Mouse (Mus musculus) ovary, postnatal 14 days (tissue): Measurements from ENCODE around the gene Atp13a2.
A peak's percentile ranks its signal among the peaks of the same experiment; 100 is the strongest.

Experiments
- DNase-seq: peaks from one replicate; pipeline ENCODE4 v3.0.0; 2022; ENCODE audit warnings: low spot score

The Atp13a2 gene

DNA sequence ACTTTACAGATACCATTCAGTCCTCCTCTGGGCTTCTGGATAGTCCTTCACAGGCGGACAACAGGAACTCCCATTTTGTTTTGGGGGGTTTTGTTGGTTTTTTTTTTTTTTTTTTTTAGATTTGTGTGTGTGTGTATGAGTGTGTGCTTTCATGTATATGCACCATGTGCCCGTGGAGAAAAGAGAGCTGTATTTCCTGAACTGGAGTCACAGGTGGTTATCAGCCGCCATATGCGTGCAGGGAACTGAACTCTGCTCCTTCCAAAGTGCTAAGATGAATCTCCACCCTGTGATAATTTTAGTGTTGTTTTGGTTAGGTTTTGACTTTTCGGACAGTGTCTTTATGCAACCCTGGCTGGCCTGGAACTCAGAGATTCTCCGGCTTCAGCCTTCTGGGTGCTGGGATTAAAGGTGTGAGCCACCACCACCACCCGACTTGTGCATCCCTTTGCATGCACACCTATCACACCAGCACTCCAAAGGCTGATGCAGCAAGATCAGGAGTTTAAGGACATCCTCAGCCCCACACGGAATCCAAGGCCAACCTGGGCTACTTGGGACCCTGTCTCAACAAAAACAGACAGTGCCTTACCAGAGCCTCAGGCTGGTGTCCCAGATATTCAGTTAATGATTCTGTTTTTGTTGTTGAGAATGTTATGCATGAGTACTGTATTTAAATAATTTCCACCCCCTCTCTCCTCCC lies 24.3 kb upstream of the Atp13a2 start:
- DNase-seq = no peak

DNA sequence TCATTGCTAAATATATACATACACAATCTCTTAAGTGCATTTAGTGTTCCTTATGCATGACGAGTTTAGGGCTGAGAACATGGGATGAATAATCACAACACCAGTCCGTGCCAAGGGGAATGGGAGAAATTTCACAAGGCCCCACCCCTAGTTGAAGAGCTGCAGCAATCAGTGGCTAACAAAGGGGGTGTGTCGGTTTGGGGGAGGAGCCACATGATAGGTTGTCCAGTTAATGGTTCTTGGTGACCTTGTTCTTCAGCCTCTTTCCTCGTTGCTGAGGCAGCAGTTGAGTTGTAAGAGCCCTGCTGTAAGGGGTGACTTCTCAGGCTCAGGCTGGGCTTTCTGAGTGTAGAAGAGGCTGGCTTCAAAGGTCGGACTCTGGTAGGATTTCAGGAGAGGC lies 23.7 kb upstream of the Atp13a2 start:
- DNase-seq = no peak

DNA sequence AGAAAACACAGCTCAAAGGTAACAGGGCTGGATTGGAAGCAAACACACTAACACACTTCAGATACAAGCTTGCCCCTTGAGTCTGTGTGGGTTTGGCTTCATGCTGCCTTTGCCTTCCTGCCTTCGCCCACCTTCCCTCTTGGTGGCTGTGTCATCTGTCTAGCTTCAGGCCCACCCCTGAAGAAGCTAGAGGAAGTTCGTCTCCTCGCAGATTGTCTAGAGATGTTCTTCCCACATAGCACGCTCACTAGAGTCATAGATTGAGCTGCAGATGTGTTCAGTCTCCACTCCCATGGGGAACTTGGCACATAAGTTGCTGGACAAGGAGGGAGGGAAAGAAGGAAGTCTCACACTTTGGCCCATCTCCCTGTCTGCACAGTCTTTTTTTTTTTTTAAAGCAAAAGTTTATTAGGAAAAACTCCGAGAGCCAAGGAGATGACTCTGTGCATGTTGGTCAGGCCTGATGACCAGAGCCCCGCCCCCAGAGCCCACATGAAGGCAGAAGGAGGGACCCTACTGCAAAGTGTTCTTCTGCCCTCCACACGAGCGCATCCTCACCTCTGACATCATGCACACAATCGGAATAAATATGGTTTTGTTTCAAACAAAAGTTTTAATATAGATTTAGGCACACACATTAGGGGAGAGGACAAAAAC lies 22.6 kb upstream of the Atp13a2 start:
- no peak for DNase-seq

DNA sequence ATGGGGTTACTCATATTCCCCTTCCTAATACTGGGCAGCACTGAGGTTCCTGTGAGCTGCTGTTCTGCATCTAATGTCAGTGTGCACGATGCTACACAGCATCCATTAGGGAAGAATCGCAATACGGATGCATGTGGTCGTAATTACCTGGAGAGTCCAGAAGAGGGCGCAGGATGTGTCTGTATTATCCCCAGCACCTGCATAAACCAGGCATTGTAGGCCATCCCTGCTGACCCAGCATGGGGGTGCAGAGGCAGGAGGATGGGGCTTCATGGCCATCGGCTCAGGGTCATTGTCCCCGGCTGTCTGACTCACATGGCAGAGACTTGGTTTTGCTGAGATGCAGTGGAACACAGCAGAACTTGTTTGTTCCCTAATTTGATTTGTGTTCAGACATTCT lies 22.1 kb upstream of the Atp13a2 start:
- DNase-seq = peak; percentile 67

DNA sequence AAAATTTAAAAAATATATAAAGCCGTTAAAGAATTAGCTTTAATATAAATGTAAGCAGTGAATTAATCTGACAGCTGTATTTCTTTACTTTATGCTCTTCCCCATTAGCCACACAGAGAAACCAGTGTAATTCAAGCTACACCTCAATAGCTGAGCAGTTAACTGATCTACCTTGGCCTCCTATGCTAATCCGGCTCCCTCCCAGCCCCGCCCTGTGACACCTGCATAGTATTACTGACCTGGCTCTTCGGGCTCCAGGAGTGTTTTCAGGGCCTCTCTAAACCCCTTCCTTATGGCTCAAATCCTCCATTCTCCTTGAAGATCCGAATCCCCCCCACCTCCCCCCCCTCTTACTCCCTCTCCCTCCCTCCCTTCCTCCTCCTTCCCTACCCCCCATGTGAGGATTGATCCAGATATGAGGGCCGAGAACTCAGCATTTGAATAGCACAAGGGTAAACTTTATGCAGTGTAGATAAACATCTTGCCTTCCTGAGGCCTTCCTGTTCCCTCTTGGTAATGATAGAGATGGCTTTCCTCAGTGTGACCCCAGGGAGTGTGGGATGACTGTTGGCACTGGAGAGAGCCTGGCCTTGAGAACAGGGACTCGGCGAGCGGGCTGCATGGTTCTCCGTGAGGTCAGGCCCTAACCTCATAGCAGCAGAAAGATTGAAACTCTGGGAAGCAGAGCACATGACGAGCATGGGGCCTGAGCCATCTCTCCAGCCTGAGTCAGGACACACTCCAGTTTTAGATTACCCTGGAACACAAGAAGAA lies 19.1 kb upstream of the Atp13a2 start:
- no peak for DNase-seq

DNA sequence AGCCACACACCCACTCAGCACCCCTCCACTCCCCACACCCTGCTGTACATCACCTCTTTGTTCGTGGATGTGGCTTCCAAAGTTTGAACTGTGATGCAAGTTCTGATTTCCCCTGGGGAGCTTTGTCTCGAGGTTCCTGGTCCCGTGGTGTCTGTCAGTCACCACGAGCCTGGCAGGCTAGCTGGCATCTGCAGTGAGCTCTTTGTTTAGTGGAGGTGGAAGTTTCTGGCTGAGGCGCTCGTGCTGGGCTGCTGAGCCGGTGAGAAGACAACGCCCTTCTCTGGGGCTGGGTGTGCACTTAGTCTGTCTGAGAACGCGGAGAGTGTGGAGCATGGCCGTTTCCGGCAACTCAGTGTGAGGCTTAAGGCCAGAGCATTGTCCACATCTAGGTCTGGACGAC lies 15.0 kb upstream of the Atp13a2 start:
- no peak for DNase-seq

DNA sequence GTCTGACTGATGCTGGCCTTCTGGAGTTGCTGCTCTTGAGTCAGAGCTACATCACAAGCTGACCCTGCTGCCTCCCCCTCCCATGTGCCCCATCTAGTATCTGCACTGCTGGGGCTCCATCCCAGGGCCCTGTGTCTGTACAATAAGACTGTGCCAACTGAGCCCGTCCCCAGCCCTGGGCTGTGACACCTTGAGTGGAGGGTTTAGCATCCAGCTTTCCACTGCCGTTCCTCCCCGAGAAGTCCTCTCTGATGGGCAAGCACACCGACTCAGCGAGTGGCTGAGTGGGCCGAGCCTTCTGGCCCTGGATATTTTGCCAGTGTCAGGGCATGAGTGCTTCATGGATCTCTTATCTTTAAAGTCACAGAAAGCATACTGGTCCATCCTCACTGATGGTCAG lies 12.3 kb upstream of the Atp13a2 start:
- no peak for DNase-seq

DNA sequence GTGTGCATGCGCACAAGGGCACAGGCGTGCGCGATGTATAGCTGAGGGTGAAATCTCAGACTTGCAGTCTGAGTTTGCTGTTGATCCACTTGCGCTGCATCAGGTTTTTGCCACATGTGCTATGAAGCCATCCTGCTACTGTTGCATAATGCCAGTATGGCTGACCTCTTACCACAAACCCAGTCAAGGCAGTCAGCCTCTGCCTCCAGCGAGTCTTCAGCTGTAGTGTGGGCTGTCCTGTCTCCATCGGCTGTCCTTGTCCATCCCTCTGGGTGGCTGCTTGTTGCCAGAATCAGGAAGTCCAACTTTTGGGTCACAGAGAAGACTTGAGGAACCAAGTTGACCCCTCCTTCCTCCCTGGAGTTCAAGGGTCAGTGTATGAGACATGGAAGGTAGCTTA lies 11.3 kb upstream of the Atp13a2 start:
- DNase-seq = no peak

DNA sequence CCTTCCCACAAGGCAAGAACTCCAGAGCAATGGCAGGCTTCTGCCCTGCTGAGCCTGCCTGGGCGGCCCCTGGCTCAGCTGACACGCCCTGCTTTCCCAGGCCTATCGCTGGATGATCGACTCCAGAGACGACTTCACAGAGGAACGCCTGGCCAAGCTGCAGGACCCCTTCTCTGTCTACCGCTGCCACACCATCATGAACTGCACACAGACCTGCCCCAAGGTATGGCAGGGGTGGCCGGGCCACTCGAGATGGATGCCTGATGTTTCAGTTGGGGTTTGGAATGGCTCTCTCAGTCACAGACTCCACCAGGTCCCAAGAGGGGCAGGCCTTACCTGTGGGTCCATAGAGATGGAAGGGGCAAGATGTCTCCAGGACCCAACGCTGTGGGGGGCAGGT lies 9.4 kb upstream of the Atp13a2 start:
- no peak for DNase-seq

DNA sequence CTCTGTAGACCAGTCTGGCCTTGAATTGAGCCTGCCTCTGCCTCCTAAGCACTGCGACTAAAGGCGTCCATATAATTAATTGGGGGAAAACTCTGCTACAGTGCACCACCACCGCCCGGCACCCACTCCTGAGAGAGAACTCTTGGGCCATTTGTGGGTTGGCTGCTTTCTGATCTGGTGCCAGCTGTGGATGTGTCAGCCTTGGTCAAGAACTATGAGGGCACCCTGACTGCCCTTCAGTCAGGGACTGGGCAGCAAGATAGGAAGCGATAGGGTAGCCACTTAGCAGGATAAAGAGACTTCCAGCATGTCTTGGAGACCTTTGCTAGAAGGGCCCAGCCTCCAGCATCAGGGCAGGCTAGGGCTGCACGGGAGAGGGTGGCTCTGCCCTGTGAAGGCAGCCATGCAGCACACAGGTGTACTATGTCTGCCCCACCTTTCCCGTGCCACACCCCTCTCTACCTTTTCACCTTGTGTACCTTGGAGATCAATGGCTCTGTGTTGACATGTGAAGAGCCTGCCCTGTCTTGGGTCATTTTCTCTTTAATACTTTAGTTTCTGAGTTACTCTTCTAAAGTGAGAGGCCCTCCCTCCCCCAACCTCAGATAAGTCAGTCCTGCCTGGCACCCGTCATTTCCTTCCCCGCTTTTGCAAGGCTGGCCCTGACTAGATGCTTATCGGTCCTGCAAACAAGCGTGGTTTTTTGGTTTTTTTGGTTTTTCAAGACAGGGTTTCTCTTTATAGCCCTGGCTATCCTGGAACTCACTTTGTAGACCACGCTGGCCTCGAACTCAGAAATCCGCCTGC lies 8.6 kb upstream of the Atp13a2 start:
- DNase-seq = no peak

DNA sequence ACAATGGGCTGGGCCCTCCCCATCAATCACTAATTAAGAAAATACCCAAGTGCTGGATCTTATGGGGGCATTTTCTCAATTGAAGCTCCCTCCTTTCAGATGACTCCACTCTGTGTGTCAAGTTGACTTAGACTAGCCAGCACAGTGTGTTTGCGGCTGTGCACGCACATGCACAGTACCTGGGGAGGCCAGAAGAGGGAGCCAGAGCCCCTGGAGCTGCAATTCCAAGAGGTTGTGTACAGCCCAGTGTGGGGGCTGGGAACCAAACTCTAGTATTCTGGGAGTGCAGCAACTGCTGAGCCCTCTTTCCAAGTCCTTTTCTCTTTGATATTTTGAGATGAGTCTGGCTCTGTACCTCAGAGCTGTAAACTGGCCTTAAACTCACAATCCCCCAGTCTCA lies 5.1 kb upstream of the Atp13a2 start:
- DNase-seq = no peak

DNA sequence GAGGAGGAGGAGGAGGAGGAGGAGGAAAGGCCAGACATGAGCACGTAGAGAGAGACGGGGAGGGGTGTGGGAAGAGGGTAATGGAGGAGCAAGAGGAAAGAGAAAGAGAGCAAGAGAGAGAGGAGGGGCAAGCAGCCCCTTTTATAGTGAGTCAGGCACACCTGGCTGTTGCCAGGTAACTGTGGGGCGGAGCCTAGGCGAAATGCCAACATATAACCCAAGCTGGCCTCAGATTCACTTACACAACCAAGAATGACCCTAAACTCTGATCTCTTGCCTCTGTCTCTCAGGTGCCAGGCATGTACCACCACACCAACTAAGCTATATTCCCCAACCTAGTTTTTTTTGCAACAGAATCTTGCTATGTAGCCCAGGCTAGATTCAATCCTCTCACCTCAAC lies 3.9 kb upstream of the Atp13a2 start:
- no peak for DNase-seq

DNA sequence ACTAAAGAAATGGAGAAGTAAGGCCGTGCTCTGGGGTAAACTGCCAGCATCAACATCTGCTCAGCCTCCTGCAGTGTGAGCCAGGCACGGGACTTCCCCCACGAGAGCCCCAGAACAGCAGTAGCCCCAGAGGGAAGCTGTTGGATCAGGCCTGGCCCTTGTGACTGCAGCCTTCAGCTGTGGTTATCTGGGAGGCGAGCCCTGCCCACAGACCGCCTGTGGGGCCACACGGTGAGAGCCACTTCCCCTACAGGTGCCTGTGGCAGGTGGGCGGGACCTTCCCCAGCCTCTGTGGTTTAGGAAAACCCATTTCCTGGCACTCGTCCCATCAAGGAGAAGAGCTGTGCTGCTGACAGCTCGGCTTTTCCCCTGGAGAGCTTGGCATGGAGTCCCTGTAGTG lies 3.2 kb upstream of the Atp13a2 start:
- no peak for DNase-seq

DNA sequence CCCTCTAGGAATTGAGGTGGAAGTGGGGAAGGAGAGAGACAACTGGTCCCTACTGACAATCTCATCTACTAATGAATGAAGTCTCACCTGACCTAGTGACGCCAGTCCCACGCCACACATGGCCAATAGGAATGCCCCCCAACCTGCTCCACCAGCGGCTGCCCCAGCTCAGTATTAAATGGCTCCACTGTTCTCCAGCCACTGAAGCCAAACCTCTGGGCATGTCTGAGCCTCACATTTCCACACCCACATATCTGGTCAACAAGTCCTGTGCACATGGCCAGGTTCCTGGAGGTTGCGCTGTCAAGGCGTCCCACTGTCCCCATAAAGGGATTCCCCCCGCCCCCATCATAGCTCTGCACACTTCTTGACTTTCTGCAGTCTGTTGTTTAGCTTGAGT lies 2.1 kb upstream of the Atp13a2 start:
- no peak for DNase-seq

DNA sequence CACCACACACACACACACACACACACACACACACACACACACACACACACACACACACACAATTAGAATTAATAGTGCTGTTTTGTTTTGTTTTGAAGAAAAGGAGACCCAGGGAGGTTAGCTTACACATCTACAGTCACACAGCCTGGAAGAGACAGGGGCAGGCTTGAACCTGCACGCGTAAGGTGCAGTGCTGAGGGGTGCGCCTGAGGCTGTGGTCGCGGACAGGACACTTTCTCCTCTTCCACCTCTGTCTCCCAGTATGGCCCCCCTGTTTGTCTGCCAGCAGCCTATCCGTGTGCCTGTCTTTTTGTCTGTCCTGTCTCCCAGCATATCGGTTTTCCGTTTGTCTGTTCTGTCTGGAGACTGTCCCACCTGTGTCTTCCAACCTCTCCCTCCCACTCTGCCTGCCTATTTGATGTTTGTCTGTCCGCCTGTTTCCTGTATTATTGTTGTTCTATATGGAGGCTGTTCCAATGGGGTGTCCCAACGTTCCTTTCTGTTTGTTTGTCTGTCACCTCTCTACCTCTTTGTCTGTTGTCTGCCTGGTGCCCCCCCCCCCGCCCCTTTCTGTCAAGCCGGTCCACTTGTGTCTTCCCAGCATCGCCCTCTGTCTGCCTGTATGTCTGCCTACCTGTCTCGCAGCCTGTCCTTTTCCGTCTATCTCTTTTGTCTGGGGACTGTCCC lies 506 bp upstream of the Atp13a2 start:
- no peak for DNase-seq

DNA sequence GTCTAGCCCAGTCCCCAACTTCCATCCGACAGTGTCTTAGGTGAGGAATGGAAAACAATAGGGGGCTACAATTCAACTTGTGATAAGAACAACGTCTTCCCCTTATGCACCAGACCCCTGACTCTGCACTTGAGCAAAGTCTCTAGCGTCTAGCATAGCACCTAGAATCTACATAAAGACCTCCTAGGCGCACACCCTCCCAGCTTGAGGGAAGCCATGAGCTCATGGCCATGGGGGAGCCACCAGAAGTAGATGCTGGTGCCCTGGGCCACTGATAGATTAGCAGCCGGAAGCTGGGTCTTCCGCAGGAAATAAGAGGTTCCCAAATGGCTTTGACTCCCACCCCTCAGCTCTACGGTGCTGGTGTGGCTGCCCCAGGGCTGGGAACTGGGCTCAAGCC lies 803 bp downstream of the Atp13a2 start:
- no peak for DNase-seq

DNA sequence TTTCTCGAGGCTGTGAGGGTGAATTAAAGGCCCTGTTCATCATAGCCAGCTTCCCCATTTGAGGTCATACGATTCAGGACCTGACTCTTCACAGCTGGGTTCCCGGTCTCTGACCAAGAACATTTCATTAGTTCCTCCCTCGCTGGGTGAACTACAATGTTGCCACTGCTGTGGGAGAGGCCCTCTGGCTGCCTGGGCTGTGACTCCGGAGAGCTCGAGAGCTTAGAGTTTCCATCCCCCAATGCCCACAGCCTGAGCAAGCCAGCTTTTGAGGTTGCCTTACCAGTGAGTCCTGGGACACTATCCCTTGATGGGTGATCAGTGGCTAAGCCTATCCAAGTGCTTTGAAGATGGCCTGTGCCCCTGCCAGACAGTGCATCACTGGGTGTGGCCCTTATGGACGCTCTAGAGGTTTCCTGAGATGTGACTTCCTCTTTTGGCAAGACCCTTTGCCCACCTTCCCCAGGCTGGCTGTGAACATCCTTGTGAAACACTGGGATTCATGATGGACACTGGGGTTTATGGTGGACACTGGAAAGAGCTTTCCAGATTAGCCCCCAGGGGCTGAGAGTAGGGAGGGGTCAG lies 2.1 kb downstream of the Atp13a2 start:
- no peak for DNase-seq

DNA sequence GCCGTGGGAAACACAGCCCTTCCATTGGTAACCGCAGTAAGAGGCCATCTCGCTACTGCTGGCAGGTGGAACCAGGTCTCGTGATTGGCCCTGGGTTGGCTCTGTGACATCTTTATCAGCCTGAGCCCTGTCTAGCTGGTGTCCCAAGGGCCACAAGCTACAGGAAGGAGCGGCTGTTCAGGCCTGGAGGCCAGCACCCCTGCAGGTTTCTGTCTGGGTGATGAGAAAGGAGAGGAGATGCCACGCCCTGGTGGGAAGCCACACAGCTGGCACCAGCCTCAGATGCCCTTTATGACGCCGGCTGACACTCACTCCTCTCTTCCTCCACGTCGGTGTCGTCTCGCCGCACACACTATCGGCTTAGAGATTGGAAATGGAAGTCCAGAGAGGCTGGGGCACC lies 2.8 kb downstream of the Atp13a2 start:
- no peak for DNase-seq

DNA sequence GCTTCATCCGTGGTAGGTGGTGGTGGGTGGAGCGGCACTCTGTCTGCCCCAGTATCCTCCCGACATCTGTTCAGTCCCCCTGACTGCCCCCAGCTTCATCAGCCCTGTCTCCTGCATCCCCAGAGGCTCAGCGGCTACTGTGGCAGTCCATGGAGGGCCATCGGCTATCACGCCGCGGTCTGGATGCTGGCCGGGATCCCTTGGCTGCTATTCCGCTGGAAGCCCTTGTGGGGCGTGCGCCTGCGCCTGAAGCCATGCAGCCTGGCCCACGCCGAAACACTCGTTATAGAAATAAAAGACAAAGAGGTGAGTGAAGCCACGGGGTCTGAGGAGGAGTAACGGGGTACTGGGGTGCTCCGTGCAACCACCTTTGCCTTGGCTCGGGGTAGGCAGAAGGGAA lies 5.5 kb downstream of the Atp13a2 start:
- no peak for DNase-seq

DNA sequence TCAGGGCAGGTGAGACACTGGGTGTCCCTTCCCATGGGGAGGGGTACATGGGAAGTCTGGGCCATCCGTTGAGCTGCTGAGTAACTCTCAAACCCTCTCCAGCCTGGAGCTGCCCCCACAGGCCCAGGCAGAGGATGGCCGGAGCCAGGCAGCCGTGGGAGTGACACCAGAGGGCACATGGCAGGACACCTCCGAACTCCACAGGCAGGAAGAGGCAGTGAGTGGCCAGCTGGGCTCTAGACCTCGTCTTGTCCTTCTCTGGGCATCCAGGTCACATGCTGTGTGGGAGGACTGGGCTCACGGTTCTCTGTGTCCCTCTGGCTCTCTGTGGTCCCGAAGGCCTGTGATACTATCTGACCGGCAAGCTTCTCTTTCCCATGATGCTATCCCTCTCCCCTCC lies 7.2 kb downstream of the Atp13a2 start:
- DNase-seq = no peak

DNA sequence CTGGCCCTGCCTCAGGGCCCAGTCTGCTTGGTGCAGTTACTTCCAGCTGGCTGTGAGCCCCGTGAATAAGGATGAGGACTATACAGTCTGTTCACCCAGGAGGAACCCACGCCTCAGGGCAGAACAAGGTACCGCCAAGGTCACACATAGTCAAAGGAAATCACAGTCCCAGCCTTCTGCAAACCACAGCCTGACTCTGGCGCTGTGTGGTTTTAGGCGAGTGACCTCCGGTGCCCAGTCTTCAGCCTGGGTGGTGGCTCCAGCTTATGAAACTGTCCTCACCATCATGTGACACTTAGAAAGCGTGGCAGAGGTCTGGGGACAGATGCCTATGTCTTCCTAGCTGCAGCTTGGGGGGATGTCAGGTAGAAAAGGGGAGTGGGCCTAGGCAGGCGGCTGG lies 9.1 kb downstream of the Atp13a2 start:
- no peak for DNase-seq

DNA sequence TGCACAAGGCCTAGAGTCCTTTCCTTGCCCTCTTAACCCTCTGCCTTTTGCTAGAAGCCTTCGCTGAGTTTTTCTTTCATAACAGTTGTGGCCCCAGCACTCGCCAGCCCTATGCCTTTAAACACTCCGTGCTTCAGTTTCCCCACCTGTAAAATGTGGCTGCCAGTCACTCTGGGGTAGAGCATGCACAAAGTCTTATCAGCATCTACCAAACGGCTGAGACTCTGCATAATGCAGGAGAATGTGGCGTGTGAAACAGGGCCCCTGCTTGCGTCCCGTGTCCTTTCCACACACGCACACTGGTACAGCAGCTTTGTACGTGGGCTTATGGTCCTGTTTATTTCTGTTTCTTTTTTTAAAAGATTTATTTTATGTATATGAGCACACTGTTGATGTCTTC lies 10.1 kb downstream of the Atp13a2 start:
- no peak for DNase-seq
